Mouse (Mus musculus): ENCODE measurements around the gene Gm20458. TPM values are rescaled to one million over a fixed set of nuclear protein-coding genes. Genes with fewer than 3 reads are reported as not detected.
A peak's percentile ranks its signal among the peaks of the same experiment; 100 is the strongest.

The Gm20458 gene
- polyA plus RNA-seq, 1 experiment from 2014 or later = 3.0 TPM

- 89% methylated on average over 8 of the region's 8 CpGs for WGBS
- Histone ChIP-seq H3K27ac (no peak overlapping the region), H3K4me3 (no peak overlapping the region), H3K4me1 (peaks cover 43% of the 10 kb centered on the region), H3K9me3 (no peaks in the 10 kb centered on the region), H3K27me3 (ENCODE audit: poor library complexity, severe bottlenecking) (peaks cover 3% of the 10 kb centered on the region; the same call in 1 of the 2 replicates), H3K36me3 (replicated peaks) (peaks cover 7% of the 10 kb centered on the region)
- DNase-seq (ENCODE audit: extremely low spot score, low spot score) = no peak
Measured at GRCm38 (mm10) chr2:164458535-164458934, 2.2 kb upstream of the Gm20458 start.

GRCm38 (mm10) chr2:164465161-164465560, 4.4 kb downstream of the Gm20458 start:
- Histone ChIP-seq H3K36me3 (replicated peaks) (peaks cover 50% of the 10 kb centered on the region), H3K27me3 (ENCODE audit: poor library complexity, severe bottlenecking) (no peaks in the 10 kb centered on the region), H3K27ac (no peak overlapping the region), H3K4me1 (peaks cover 18% of the 10 kb centered on the region), H3K9me3 (no peaks in the 10 kb centered on the region), H3K4me3 (no peak overlapping the region)
- no peak for DNase-seq (ENCODE audit: extremely low spot score, low spot score)

GRCm38 (mm10) chr2:164466787-164467186, 6.0 kb downstream of the Gm20458 start:
- WGBS = 82% methylated on average over 5 of the region's 5 CpGs
- no peak for DNase-seq (ENCODE audit: extremely low spot score, low spot score)
- Histone ChIP-seq H3K27me3 (ENCODE audit: poor library complexity, severe bottlenecking) (no peaks in the 10 kb centered on the region), H3K36me3 (replicated peaks) (peaks cover 53% of the 10 kb centered on the region), H3K9me3 (no peaks in the 10 kb centered on the region), H3K4me3 (no peak overlapping the region), H3K4me1 (peaks cover 13% of the 10 kb centered on the region), H3K27ac (no peak overlapping the region)

GRCm38 (mm10) chr2:164470254-164470653, 9.5 kb downstream of the Gm20458 start:
- Histone ChIP-seq H3K4me3 (no peak overlapping the region), H3K27me3 (ENCODE audit: poor library complexity, severe bottlenecking) (no peaks in the 10 kb centered on the region), H3K9me3 (no peaks in the 10 kb centered on the region), H3K27ac (no peak overlapping the region), H3K36me3 (replicated peaks) (peaks cover 48% of the 10 kb centered on the region), H3K4me1 (no peaks in the 10 kb centered on the region)
- peak; percentile 38 for DNase-seq (ENCODE audit: extremely low spot score, low spot score)
- WGBS = 29% methylated on average over 10 of the region's 10 CpGs

- H3K27ac ChIP-seq = no peak within 1 kb of the TSS
- 89% methylated on average over 6 of the region's 6 CpGs for WGBS
- H3K36me3 ChIP-seq (replicated peaks) = peaks cover 28% of the 10 kb centered on the region
- no peaks in the 10 kb centered on the region for H3K9me3 ChIP-seq
- H3K27me3 ChIP-seq (ENCODE audit: poor library complexity, severe bottlenecking) = no peaks in the 10 kb centered on the region
- DNase-seq (ENCODE audit: extremely low spot score, low spot score) = no peak
- no peak within 1 kb of the TSS for H3K4me3 ChIP-seq
- no peaks in the 10 kb centered on the region for H3K4me1 ChIP-seq
Measured at GRCm38 (mm10) chr2:164473624-164474023, 12.9 kb downstream of the Gm20458 start, which contains the start of gene Trp53tg5. TSS of gene Trp53tg5 (minus strand) at chr2:164473724.

GRCm38 (mm10) chr2:164485681-164486257, 25.0 kb downstream of the Gm20458 start, which contains the start of gene Dbndd2:
TSS of gene Dbndd2 (plus strand) at chr2:164486106.
- peaks cover 7% of the 10 kb centered on the region for H3K36me3 ChIP-seq (replicated peaks)
- H3K27ac ChIP-seq = peak within 1 kb of the TSS; percentile 84
- DNase-seq (ENCODE audit: extremely low spot score, low spot score) = peak; percentile 27
- peak within 1 kb of the TSS; percentile 90 for H3K4me3 ChIP-seq
- peaks cover 61% of the 10 kb centered on the region for H3K27me3 ChIP-seq (ENCODE audit: poor library complexity, severe bottlenecking)
- H3K9me3 ChIP-seq = no peaks in the 10 kb centered on the region
- H3K4me1 ChIP-seq = peaks cover 22% of the 10 kb centered on the region
- 2% methylated on average over 26 of the region's 26 CpGs for WGBS

- peaks cover 22% of the 10 kb centered on the region for H3K4me1 ChIP-seq
- peak overlapping the region; percentile 84 for H3K27ac ChIP-seq
- under 1% methylated on average over 90 of the region's 90 CpGs for WGBS
- peak overlapping the region; percentile 90 for H3K4me3 ChIP-seq
- H3K9me3 ChIP-seq = no peaks in the 10 kb centered on the region
- peaks cover 9% of the 10 kb centered on the region for H3K36me3 ChIP-seq (replicated peaks)
- H3K27me3 ChIP-seq (ENCODE audit: poor library complexity, severe bottlenecking) = peaks cover 61% of the 10 kb centered on the region
- peak; percentile 44 for DNase-seq (ENCODE audit: extremely low spot score, low spot score)
Measured at GRCm38 (mm10) chr2:164486258-164487114, 25.7 kb downstream of the Gm20458 start.

- Histone ChIP-seq H3K27ac (peak overlapping the region; percentile 84), H3K9me3 (no peaks in the 10 kb centered on the region), H3K4me1 (peaks cover 22% of the 10 kb centered on the region), H3K36me3 (replicated peaks) (peaks cover 9% of the 10 kb centered on the region), H3K27me3 (ENCODE audit: poor library complexity, severe bottlenecking) (peaks cover 61% of the 10 kb centered on the region), H3K4me3 (peak overlapping the region; percentile 90)
- WGBS = 13% methylated on average over 11 of the region's 11 CpGs
- no peak for DNase-seq (ENCODE audit: extremely low spot score, low spot score)
Measured at GRCm38 (mm10) chr2:164487115-164487527, 26.4 kb downstream of the Gm20458 start.

- 59% methylated on average over 9 of the region's 9 CpGs for WGBS
- Histone ChIP-seq H3K4me3 (no peak overlapping the region), H3K27ac (no peak overlapping the region), H3K9me3 (no peaks in the 10 kb centered on the region), H3K27me3 (ENCODE audit: poor library complexity, severe bottlenecking) (peaks cover 61% of the 10 kb centered on the region), H3K36me3 (replicated peaks) (peaks cover 9% of the 10 kb centered on the region), H3K4me1 (peaks cover 22% of the 10 kb centered on the region)
- DNase-seq (ENCODE audit: extremely low spot score, low spot score) = no peak
Measured at GRCm38 (mm10) chr2:164487812-164488211, 27.0 kb downstream of the Gm20458 start.

GRCm38 (mm10) chr2:164494126-164494525, 33.4 kb downstream of the Gm20458 start:
- Histone ChIP-seq H3K27ac (no peak overlapping the region), H3K9me3 (no peaks in the 10 kb centered on the region)
- 56% methylated on average over 2 of the region's 2 CpGs for whole genome bisulfite sequencing

GRCm38 (mm10) chr2:164496331-164496730, 35.6 kb downstream of the Gm20458 start:
- Histone ChIP-seq H3K27ac (no peak overlapping the region), H3K36me3 (replicated peaks) (peaks cover 21% of the 10 kb centered on the region), H3K4me1 (peaks cover 20% of the 10 kb centered on the region), H3K4me3 (peak overlapping the region; percentile 77), H3K27me3 (ENCODE audit: poor library complexity, severe bottlenecking) (no peaks in the 10 kb centered on the region), H3K9me3 (no peaks in the 10 kb centered on the region)
- WGBS = 62% methylated on average over 1 of the region's 1 CpGs
- no peak for DNase-seq (ENCODE audit: extremely low spot score, low spot score)

More at GRCm38 (mm10) chr2:164494126-164494525, 33.4 kb downstream of the Gm20458 start:
- no peak for DNase-seq (ENCODE audit: extremely low spot score, low spot score)
- peaks cover 9% of the 10 kb centered on the region for H3K36me3 ChIP-seq (replicated peaks)
- peaks cover 20% of the 10 kb centered on the region for H3K4me1 ChIP-seq
- no peak overlapping the region for H3K4me3 ChIP-seq
- peaks cover 3% of the 10 kb centered on the region; the same call in 1 of the 2 replicates for H3K27me3 ChIP-seq (ENCODE audit: poor library complexity, severe bottlenecking)

GRCm38 (mm10) chr2:164496847-164497690, 36.3 kb downstream of the Gm20458 start, which contains the start of gene Pigt:
TSS of gene Pigt (plus strand) at chr2:164497520.
- Histone ChIP-seq H3K36me3 (replicated peaks) (peaks cover 28% of the 10 kb centered on the region), H3K27me3 (ENCODE audit: poor library complexity, severe bottlenecking) (no peaks in the 10 kb centered on the region), H3K4me1 (peaks cover 20% of the 10 kb centered on the region), H3K9me3 (no peaks in the 10 kb centered on the region), H3K27ac (peak within 1 kb of the TSS; percentile 86), H3K4me3 (peak within 1 kb of the TSS; percentile 77)
- peak; percentile 88 for DNase-seq (ENCODE audit: extremely low spot score, low spot score)
- 4% methylated on average over 43 of the region's 43 CpGs for WGBS
